Mouse (Mus musculus) hindbrain, embryonic 12.5 days (tissue): ENCODE data around the gene Stx19. TPM values are rescaled to one million over a fixed set of nuclear protein-coding genes. Genes with fewer than 3 reads are reported as not detected.

ENCODE experiments used
- ATAC-seq: fragments of 200-750 bp; cut with Nextera tagmentation; 2 replicates; pipeline ENCODE4 v1.8.0; 2017; ENCODE audit warnings: moderate TSS enrichment; ENCODE audit not compliant: low FRiP score
- H3K27ac ChIP-seq: fragments of 300-500 bp; sonication (generic); 2 replicates; pipeline ENCODE4 v1.5.1; 2016; ENCODE audit warnings: mild to moderate bottlenecking
- H3K27me3 ChIP-seq: fragments of 300-500 bp; sonication (generic); 2 replicates; pipeline ENCODE4 v1.6.1; 2016; ENCODE audit warnings: mild to moderate bottlenecking
- H3K36me3 ChIP-seq: fragments of 300-500 bp; sonication (generic); 2 replicates; pipeline ENCODE4 v1.6.1; 2016; ENCODE audit warnings: mild to moderate bottlenecking
- H3K4me1 ChIP-seq: fragments of 300-500 bp; sonication (generic); 2 replicates; pipeline ENCODE4 v1.6.1; 2016
- H3K4me2 ChIP-seq: fragments of 300-500 bp; sonication (generic); replicated peaks from 2 replicates; pipeline ENCODE4 v1.6.1; 2016; ENCODE audit warnings: mild to moderate bottlenecking
- H3K4me3 ChIP-seq: fragments of 300-500 bp; sonication (generic); 2 replicates; pipeline ENCODE4 v1.5.1; 2016; ENCODE audit warnings: mild to moderate bottlenecking
- H3K9ac ChIP-seq: fragments of 300-500 bp; sonication (generic); 2 replicates; pipeline ENCODE4 v1.6.1; 2016; ENCODE audit warnings: mild to moderate bottlenecking, moderate library complexity
- H3K9me3 ChIP-seq: fragments of 300-500 bp; sonication (generic); replicated peaks from 2 replicates; pipeline ENCODE4 v1.6.1; 2016; ENCODE audit warnings: mild to moderate bottlenecking
- WGBS: fragments of 180-500 bp; shearing (Covaris S2); methylation state at CpG from one replicate; pipeline ENCODE4 v1.1.7; 2016; 5-methylcytosine and 5-hydroxymethylcytosine counted together
- polyA plus RNA-seq: library from polyadenylated mRNA; unstranded; fragments of >200 nt; fragmentation: Nextera tagmentation; extraction: Ambion mirVana; gene quantifications from 2 replicates; pipeline ENCODE4 v1.2.1, GENCODE M21; 2016

Gene Stx19
- polyA plus RNA-seq, 1 experiment from 2014 or later: 0.48 TPM

DNA sequence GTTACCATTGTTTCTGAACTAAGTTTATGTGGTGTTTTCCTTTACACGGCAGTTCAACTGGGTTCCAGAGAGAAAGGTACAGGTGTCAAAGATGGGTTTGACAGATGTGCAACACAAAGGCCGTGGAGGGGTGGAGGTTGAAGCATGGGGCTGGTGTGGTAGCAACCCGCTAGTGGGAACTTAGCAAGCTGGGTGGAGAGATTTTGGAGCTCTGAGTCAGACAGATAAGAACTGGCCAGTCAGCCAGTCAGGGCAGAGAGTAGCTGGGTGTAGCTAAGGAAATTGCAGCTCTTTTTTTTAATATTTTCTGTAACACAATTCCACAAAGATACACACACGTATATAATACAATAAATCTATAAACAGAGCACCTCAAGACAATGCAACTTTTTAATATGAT, 3.6 kb upstream of the Stx19 start:
- no peak for ATAC-seq
- no peaks in the 10 kb centered on the region for H3K27me3 ChIP-seq
- H3K9me3 ChIP-seq: no peaks in the 10 kb centered on the region
- no peak overlapping the region for H3K27ac ChIP-seq
- peaks cover 6% of the 10 kb centered on the region; the same call in 1 of the 2 replicates for H3K4me1 ChIP-seq
- no peaks in the 10 kb centered on the region; the same call in 1 of the 2 replicates for H3K36me3 ChIP-seq
- H3K4me3 ChIP-seq: no peak overlapping the region
- WGBS: 92% methylated on average over 4 of the region's 4 CpGs
- no peak overlapping the region for H3K4me2 ChIP-seq
- no peak overlapping the region for H3K9ac ChIP-seq

GRCm38 (mm10) chr16:62813790-62814189, 686 bp upstream of the Stx19 start:
- H3K4me1 ChIP-seq: no peaks in the 10 kb centered on the region
- 86% methylated on average over 5 of the region's 5 CpGs for WGBS

DNA sequence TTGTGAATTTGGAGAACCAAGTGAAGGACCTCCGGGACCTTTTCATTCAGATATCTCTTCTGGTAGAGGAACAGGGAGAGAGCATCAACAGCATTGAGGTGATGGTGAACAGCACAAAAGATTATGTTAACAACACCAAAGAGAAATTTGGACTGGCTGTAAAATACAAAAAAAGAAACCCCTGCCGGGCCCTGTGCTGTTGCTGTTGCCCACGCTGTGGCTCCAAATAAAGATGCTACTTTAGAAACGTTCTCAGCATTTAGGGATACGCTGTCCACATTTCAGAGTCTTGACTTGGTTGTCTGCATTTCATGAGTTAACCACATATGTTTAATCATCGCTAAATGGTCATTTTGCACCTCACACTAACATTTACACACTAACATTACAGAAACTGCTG, 8.0 kb downstream of the Stx19 start:
- Histone ChIP-seq H3K4me1 (no peaks in the 10 kb centered on the region), H3K36me3 (peaks cover 3% of the 10 kb centered on the region; the same call in 1 of the 2 replicates), H3K4me3 (no peak overlapping the region), H3K4me2 (no peak overlapping the region), H3K27me3 (no peaks in the 10 kb centered on the region), H3K9me3 (no peaks in the 10 kb centered on the region), H3K9ac (no peak overlapping the region), H3K27ac (no peak overlapping the region)
- WGBS: 92% methylated on average over 6 of the region's 6 CpGs
- ATAC-seq: no peak

More at GRCm38 (mm10) chr16:62813790-62814189, 686 bp upstream of the Stx19 start:
- Histone ChIP-seq H3K9ac (no peak overlapping the region), H3K27me3 (no peaks in the 10 kb centered on the region), H3K4me3 (no peak overlapping the region), H3K4me2 (no peak overlapping the region), H3K27ac (no peak overlapping the region), H3K36me3 (no peaks in the 10 kb centered on the region; the same call in 1 of the 2 replicates), H3K9me3 (no peaks in the 10 kb centered on the region)
- ATAC-seq: no peak

DNA sequence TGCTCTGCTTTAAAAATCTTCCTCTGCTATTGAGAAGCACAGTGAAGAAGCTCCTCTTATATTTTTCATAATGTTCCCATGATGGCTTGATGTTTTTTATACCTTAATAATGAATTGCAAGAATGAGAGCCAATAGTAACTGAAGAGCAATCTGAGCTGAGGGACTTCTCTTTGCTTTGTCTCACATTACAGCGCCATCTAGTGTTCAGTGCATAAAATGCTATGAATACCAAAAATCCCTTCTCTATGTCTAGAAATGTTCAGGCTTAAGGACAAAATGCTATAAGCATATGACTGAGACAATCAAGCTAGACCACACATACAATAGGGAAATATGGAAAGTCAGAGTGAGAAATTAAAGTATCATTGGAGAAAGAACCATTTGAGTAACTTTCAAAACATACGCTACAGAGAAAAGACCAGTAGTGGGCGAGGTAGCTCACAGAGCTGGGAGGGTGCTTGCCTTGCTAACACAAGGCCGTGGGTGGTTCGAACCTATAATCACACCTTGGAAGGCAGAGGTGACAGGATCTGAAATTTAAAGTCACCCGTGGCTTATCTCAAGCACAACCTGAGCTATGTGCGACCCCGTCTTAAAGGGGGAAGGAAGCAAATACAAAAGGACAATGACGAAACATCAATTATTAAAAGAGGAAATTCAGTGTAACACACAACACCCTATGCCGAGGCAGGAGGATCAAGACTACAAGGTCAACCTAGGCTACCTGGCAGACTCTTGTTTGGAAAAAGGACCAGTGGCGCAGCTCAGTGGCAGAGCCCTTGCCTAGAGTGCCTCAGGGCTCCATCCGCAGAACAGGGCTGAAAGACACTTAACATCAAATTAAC, 11.9 kb downstream of the Stx19 start:
- 78% methylated on average over 12 of the region's 12 CpGs for WGBS
- no peaks in the 10 kb centered on the region for H3K27me3 ChIP-seq
- no peak overlapping the region for H3K4me2 ChIP-seq
- no peaks in the 10 kb centered on the region for H3K9me3 ChIP-seq
- no peaks in the 10 kb centered on the region for H3K4me1 ChIP-seq
- H3K9ac ChIP-seq: no peak overlapping the region
- peak; percentile 26; the same call in 1 of the 2 replicates for ATAC-seq
- peaks cover 3% of the 10 kb centered on the region; the same call in 1 of the 2 replicates for H3K36me3 ChIP-seq
- H3K27ac ChIP-seq: no peak overlapping the region
- no peak overlapping the region for H3K4me3 ChIP-seq

- ATAC-seq: no peak
- WGBS: 89% methylated on average over 2 of the region's 2 CpGs
Measured at GRCm38 (mm10) chr16:62832027-62832426, 17.6 kb downstream of the Stx19 start.

DNA sequence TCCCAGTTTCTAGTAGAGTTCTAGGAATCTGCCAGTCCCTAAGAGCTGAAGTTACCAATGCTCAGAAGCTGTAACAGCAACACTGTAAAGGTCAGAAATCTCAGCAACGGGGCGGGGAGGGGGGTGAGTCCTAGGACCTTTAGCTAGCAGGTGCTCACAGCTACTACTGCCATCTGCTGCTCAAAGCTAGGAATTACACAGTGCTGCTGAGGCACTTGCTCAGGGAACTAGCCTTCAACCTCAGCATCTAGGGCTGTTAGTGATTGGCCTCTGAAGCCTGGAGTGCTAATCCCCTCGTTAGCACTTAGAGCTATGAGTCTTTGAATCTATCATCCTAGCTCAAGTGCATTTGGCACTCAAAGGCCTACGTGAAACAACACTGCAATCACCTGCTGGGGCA, 18.0 kb downstream of the Stx19 start:
- no peak; the same call in 1 of the 2 replicates for ATAC-seq
- H3K27ac ChIP-seq: no peak overlapping the region
- no peak overlapping the region for H3K4me2 ChIP-seq
- no peaks in the 10 kb centered on the region for H3K36me3 ChIP-seq
- H3K9ac ChIP-seq: no peak overlapping the region
- no peaks in the 10 kb centered on the region for H3K27me3 ChIP-seq
- H3K9me3 ChIP-seq: no peaks in the 10 kb centered on the region
- WGBS: 24% methylated on average over 4 of the region's 4 CpGs
- no peaks in the 10 kb centered on the region for H3K4me1 ChIP-seq
- no peak overlapping the region for H3K4me3 ChIP-seq

More at GRCm38 (mm10) chr16:62832027-62832426, 17.6 kb downstream of the Stx19 start:
- Histone ChIP-seq H3K9ac (no peak overlapping the region), H3K27me3 (no peaks in the 10 kb centered on the region), H3K27ac (no peak overlapping the region), H3K4me2 (no peak overlapping the region), H3K36me3 (no peaks in the 10 kb centered on the region), H3K4me1 (no peaks in the 10 kb centered on the region), H3K4me3 (no peak overlapping the region), H3K9me3 (no peaks in the 10 kb centered on the region)

DNA sequence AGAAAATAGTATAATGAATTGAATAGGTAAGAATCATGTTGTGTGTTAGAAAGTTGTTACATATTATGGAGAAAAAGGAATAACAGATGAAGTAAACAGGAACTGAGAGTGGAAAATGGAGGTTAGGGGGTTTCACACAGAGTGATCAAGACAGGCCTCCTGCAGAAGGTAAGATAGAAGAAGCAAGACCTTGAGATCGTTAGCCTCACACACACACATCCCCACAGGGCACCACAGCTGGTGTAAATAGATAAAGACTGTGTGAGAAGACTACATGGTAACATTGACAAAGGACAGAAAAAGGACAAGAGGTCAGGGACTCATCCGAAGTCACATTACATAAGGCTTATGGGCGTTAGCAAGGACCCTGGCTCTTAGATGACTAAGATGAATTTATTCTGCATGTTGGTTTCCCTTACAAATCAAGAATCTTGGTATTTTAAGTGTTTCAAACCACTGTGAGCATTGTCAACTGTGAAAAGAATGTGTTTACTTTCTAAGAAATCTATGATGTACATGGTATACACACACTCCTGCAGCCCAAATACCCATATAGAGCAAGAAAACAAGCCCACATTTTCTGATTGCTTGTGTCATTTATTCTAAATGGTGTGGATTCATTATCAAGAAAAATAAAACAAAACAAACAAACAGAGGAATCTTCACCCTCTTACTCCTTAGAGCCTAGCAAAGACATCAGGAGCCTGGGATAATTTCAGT, 19.7 kb downstream of the Stx19 start:
- Histone ChIP-seq H3K4me2 (no peak overlapping the region), H3K4me1 (no peaks in the 10 kb centered on the region), H3K9me3 (no peaks in the 10 kb centered on the region), H3K9ac (no peak overlapping the region), H3K36me3 (no peaks in the 10 kb centered on the region), H3K27me3 (no peaks in the 10 kb centered on the region), H3K4me3 (no peak overlapping the region), H3K27ac (no peak overlapping the region)
- WGBS: 67% methylated on average over 3 of the region's 3 CpGs
- no peak for ATAC-seq

GRCm38 (mm10) chr16:62845341-62845740, 30.9 kb downstream of the Stx19 start:
- H3K9me3 ChIP-seq: no peaks in the 10 kb centered on the region
- H3K27me3 ChIP-seq: no peaks in the 10 kb centered on the region
- H3K4me2 ChIP-seq: peak overlapping the region; percentile 81; the same call in 1 of the 2 replicates
- no peak overlapping the region for H3K4me3 ChIP-seq
- no peak overlapping the region for H3K27ac ChIP-seq
- peaks cover 14% of the 10 kb centered on the region for H3K4me1 ChIP-seq
- H3K9ac ChIP-seq: no peak overlapping the region
- H3K36me3 ChIP-seq: no peaks in the 10 kb centered on the region
- ATAC-seq: no peak
- 95% methylated on average over 6 of the region's 6 CpGs for WGBS

- peaks cover 14% of the 10 kb centered on the region for H3K4me1 ChIP-seq
- WGBS: under 1% methylated on average over 51 of the region's 52 CpGs
- peak within 1 kb of the TSS; percentile 90 for H3K4me3 ChIP-seq
- no peaks in the 10 kb centered on the region for H3K27me3 ChIP-seq
- H3K27ac ChIP-seq: peak within 1 kb of the TSS; percentile 77
- no peaks in the 10 kb centered on the region for H3K9me3 ChIP-seq
- H3K9ac ChIP-seq: peak within 1 kb of the TSS; percentile 81
- peak within 1 kb of the TSS; percentile 81 for H3K4me2 ChIP-seq
- H3K36me3 ChIP-seq: no peaks in the 10 kb centered on the region
- ATAC-seq: peak; percentile 100
Measured at GRCm38 (mm10) chr16:62846498-62847312, 32.2 kb downstream of the Stx19 start, which contains the start of gene Arl13b. TSS of gene Arl13b (minus strand) at chr16:62847040.

DNA sequence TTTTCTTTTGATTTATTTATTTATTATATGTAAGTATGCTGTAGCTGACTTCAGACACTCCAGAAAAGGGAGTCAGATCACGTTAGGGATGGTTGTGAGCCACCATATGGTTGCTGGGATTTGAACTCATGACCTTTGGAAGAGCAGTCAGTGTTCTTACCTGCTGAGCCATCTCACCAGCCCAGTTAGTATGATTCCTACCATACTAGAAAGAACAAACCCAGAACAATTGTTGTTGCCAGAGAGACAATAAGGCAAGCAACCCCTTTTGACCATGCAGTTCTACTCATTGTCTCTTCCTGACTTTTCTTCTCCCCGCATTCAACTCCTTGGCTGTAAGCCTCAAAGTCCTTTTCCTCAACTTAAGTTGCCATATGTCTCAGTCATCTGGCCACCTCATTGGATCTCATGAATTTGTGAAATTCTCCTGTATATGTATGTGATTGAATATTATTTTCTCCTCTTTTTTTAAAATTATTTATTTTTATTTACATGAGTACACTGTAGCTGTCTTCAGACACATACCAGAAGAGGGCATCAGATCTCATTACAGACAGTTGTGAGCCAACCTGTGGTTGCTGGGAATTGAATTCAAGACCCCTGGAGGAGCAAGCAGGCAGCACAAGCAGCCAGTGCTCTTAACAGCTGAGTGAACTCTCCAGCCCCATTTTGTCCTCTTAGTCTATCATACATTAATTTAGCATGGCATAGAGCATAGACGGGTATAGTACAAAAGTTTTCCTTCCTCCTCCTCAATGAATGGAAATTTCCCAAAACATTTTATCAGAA, 38.2 kb downstream of the Stx19 start:
- no peak for ATAC-seq

GRCm38 (mm10) chr16:62853611-62854126, 39.2 kb downstream of the Stx19 start:
- peak; percentile 34; the same call in 1 of the 2 replicates for ATAC-seq
- no peaks in the 10 kb centered on the region for H3K9me3 ChIP-seq
- no peak overlapping the region for H3K27ac ChIP-seq
- 15% methylated on average over 3 of the region's 3 CpGs for WGBS
- H3K27me3 ChIP-seq: no peaks in the 10 kb centered on the region
- peak overlapping the region; percentile 55 for H3K4me3 ChIP-seq
- no peaks in the 10 kb centered on the region for H3K36me3 ChIP-seq
- H3K4me1 ChIP-seq: peaks cover 7% of the 10 kb centered on the region; the same call in 1 of the 2 replicates
- H3K9ac ChIP-seq: peak overlapping the region; percentile 73
- peak overlapping the region; percentile 76 for H3K4me2 ChIP-seq

More for the DNA sequence above, 38.2 kb downstream of the Stx19 start:
- H3K36me3 ChIP-seq: no peaks in the 10 kb centered on the region
- H3K4me3 ChIP-seq: no peak overlapping the region
- 87% methylated on average over 3 of the region's 3 CpGs for WGBS
- no peaks in the 10 kb centered on the region for H3K9me3 ChIP-seq
- no peak overlapping the region for H3K27ac ChIP-seq
- no peak overlapping the region for H3K9ac ChIP-seq
- H3K4me2 ChIP-seq: no peak overlapping the region
- H3K4me1 ChIP-seq: peaks cover 7% of the 10 kb centered on the region; the same call in 1 of the 2 replicates
- no peaks in the 10 kb centered on the region for H3K27me3 ChIP-seq
